Mouse (Mus musculus) layer of hippocampus, postnatal 10 days (tissue): ENCODE data around the gene Hif3a. TPM values are rescaled to one million over a fixed set of nuclear protein-coding genes. Genes with fewer than 3 reads are reported as not detected.

Experiments used
- DNase-seq, 2 experiments: peaks; one replicate each; pipeline ENCODE4 v3.0.0; 2021; ENCODE audit warnings: low spot score in 2 of 2
- total RNA-seq, 2 experiments: library from RNA; stranded (reverse); gene quantifications; 2 replicates each; pipeline ENCODE4 v1.2.3; 2021

Hif3a gene
- total RNA-seq, 2 experiments from 2014 or later = 7.4 to 10.1 TPM

GRCm38 (mm10) chr7:17024814-17025504 is 37.3 kb downstream of the Hif3a start:
- DNase-seq = no peak

GRCm38 (mm10) chr7:17024141-17024540 is 38.1 kb downstream of the Hif3a start:
- DNase-seq = no peak

- DNase-seq = no peak
Measured at GRCm38 (mm10) chr7:17023701-17024100, 38.5 kb downstream of the Hif3a start.

- DNase-seq = no peak
Measured at GRCm38 (mm10) chr7:17022176-17022575, 40.1 kb downstream of the Hif3a start.

GRCm38 (mm10) chr7:17019426-17020166 is 42.6 kb downstream of the Hif3a start:
- DNase-seq = no peak

GRCm38 (mm10) chr7:17017921-17018320 is 44.3 kb downstream of the Hif3a start:
- no peak for DNase-seq

GRCm38 (mm10) chr7:17017036-17017435 is 45.2 kb downstream of the Hif3a start:
- peak; percentile 84 to 90 for DNase-seq

- no peak for DNase-seq
Measured at GRCm38 (mm10) chr7:17015381-17015780, 46.8 kb downstream of the Hif3a start.

- no peak for DNase-seq
Measured at GRCm38 (mm10) chr7:17011909-17012590, 50.2 kb downstream of the Hif3a start.

- no peak for DNase-seq
Measured at GRCm38 (mm10) chr7:17010010-17010347, 52.2 kb downstream of the Hif3a start.

GRCm38 (mm10) chr7:17009326-17010009 is 52.8 kb downstream of the Hif3a start:
- no peak for DNase-seq

- no peak for DNase-seq
Measured at GRCm38 (mm10) chr7:17007300-17007699, 54.9 kb downstream of the Hif3a start.

GRCm38 (mm10) chr7:17004716-17005115 is 57.5 kb downstream of the Hif3a start:
- no peak for DNase-seq

- no peak for DNase-seq
Measured at GRCm38 (mm10) chr7:17003230-17003960, 58.8 kb downstream of the Hif3a start.

- peak; percentile 88 to 91 for DNase-seq
Measured at GRCm38 (mm10) chr7:17002375-17003195, 59.6 kb downstream of the Hif3a start.

GRCm38 (mm10) chr7:16999650-17000049 is 62.6 kb downstream of the Hif3a start:
- peak; percentile 95 to 96 for DNase-seq

GRCm38 (mm10) chr7:16999233-16999632 is 63.0 kb downstream of the Hif3a start:
- no peak for DNase-seq

- DNase-seq = no peak
Measured at GRCm38 (mm10) chr7:16995345-16995744, 66.9 kb downstream of the Hif3a start.

- no peak for DNase-seq
Measured at GRCm38 (mm10) chr7:16994400-16994799, 67.8 kb downstream of the Hif3a start.
